Mouse (Mus musculus): ENCODE measurements at regions not wholly inside any gene's neighbourhood (a gene's known extent, or its start where the extent isn't known, plus 50 kb on each side); places are given as distances from the start of the nearest gene placed in this dataset.

- TF ChIP-seq CTCF (IDR thresholded peaks at IDR 0.05) (no peak), EP300 (IDR thresholded peaks at IDR 0.05) (no peak)
Observed at GRCm38 (mm10) chr9:98221766-98222165, 65.5 kb upstream of the Nmnat3 start.

Measured in lung, postnatal 0 days (tissue).